Mouse (Mus musculus) bone marrow, adult 2 months (tissue): ENCODE results near the gene Itga9.

Experiments
- CTCF ChIP-seq: fragments of 200-500 bp; IDR thresholded peaks from 2 replicates; pipeline ENCODE4 v1.5.1; 2011; ENCODE audit warnings: low read length, control low read depth; ENCODE audit not compliant: control insufficient read depth, insufficient read depth
- POLR2A ChIP-seq: fragments of 200-500 bp; IDR thresholded peaks from 2 replicates; pipeline ENCODE4 v1.6.1; 2011; ENCODE audit warnings: low read depth, mild to moderate bottlenecking, control low read depth, low read length, borderline replicate concordance; ENCODE audit not compliant: control insufficient read depth

DNA sequence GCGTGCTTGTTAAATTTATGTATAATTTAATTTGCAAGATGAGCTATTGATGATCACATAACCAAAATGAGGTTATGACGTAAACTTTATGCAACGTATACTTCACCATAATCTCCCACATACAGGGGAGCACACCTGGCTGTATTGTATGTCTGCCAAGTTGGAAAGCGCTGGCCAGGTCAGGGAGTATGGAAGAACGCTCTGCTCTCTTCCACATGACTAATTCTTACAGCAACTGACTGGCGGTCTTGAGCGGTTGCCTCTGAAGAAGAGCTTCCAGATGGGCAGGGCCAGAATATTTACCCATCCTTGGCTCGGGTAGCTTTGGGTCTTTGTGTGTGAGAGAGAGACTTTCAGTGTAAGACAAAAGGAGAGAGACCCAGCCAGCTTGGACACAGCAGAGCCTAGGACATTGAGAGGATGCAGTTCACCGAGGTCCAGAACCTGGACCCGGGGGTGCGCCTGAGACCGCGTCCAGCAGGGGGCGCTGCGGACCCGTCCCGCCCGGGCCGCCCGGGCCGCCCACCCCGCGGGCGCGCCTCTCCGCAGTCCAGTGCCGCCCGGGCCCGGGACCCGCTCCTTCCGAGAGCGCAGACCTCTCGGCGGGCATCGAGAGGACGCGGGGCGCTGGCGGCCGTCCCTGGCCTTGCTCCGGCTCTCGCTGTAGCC lies at the start of gene Itga9:
- TF ChIP-seq CTCF (peak; percentile 65; the same call in 1 of the 2 replicates), POLR2A (no peak)
